Mouse (Mus musculus): ENCODE data around the gene Gm10097. TPM values are rescaled to one million over a fixed set of nuclear protein-coding genes. Genes with fewer than 3 reads are reported as not detected.

Gene Gm10097
- polyA plus RNA-seq (2015; fragmentation: Nextera tagmentation; extraction: Ambion mirVana), result 0.10 and 0.14 TPM in 2 replicates

DNA sequence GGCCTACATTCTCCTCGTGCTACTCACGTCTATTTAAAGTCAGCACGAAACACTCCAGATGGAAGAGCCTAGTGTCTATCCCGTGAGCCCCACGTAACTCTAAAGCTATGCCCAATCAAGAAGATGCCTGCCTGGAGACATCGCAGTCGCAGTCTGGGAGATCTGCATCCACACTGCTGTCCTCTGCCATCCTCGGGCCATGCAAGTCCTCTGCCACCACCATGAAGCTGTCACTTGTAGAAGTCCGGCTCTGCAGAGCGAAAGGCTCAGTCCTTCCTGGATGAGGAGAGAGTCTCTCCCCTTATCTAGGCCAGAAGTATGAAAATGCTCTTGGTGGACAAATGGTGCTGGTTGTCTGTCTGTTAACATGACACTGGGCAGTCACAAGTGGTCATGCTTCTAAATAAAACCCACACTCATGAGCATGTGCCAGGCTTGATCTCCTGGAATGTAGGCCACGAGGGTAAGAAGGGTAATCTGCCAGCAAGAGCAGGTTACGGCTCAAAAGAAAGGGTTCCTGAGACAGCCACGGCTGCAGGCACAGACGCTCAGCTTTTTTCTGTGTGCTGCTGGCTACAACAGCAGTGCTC is at the start of gene Gm10097:
TSS of gene Gm10097 (plus strand) at position 517 of the 590 bp plus-strand sequence.
- H3K9ac ChIP-seq (replicated peaks), result no peak within 1 kb of the TSS
- no peak within 1 kb of the TSS for H3K4me3 ChIP-seq (replicated peaks)
- H3K27me3 ChIP-seq (replicated peaks), result no peaks in the 10 kb centered on the region
- no peak within 1 kb of the TSS for H3K27ac ChIP-seq (replicated peaks)
- H3K4me1 ChIP-seq, result no peaks in the 10 kb centered on the region
- 85% methylated on average over 14 of the region's 14 CpGs for WGBS
- H3K4me2 ChIP-seq, result no peak within 1 kb of the TSS
- ATAC-seq (ENCODE audit: low FRiP score), result no peak
- H3K9me3 ChIP-seq (replicated peaks), result no peaks in the 10 kb centered on the region
- peaks cover 10% of the 10 kb centered on the region; the same call in 1 of the 2 replicates for H3K36me3 ChIP-seq

DNA sequence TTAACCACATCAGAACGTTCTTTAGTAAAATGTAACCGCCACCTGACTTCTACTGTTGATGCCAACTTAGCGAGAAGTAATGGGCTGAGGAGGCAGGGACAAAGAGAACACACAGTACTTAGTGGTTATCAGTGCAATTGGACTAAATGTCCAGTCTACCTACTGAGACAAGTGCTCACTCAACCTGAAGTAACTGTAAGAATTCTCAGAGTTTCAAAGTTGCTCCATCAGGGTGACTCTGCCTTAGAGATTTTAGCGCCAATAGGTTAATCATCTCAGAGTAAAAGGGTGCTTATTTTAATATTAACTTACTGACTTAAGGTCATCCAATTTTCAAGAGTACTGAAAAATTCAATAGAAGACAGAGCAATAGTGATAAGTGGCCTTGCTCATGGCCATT is 43.1 kb upstream of the Gm10097 start:
- no peak for ATAC-seq (ENCODE audit: low FRiP score)
- H3K4me1 ChIP-seq, result no peaks in the 10 kb centered on the region
- no peak overlapping the region for H3K4me2 ChIP-seq
- H3K36me3 ChIP-seq, result peaks cover 13% of the 10 kb centered on the region; the same call in 1 of the 2 replicates
- H3K4me3 ChIP-seq (replicated peaks), result no peak overlapping the region
- H3K27me3 ChIP-seq (replicated peaks), result no peaks in the 10 kb centered on the region
- H3K27ac ChIP-seq (replicated peaks), result no peak overlapping the region
- no peak overlapping the region for H3K9ac ChIP-seq (replicated peaks)
- H3K9me3 ChIP-seq (replicated peaks), result no peaks in the 10 kb centered on the region
- WGBS, result 97% methylated on average over 4 of the region's 4 CpGs

DNA sequence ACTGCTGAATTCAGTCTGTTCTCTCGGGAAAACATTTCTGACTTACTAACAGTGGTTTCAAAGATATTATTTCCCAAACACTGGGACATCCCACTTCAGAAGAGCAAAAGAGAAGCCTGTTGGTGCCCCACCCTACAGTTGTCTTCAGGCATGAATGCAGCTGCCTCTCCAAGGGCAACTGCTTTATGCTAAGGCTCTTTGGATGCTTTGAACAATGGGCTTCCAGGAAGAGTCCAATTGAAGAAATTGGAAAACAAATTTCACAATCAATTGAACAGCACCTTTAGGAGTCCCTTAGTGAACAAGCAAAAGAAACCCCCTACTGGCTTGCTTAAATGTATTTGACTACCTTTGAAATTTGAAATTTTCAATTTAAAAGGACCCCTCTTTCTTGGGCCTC is 41.8 kb upstream of the Gm10097 start:
- no peak for ATAC-seq (ENCODE audit: low FRiP score)
- Histone ChIP-seq H3K4me1 (no peaks in the 10 kb centered on the region), H3K4me2 (no peak overlapping the region), H3K9ac (replicated peaks) (no peak overlapping the region), H3K4me3 (replicated peaks) (no peak overlapping the region), H3K27me3 (replicated peaks) (no peaks in the 10 kb centered on the region), H3K36me3 (peaks cover 22% of the 10 kb centered on the region; the same call in 1 of the 2 replicates), H3K9me3 (replicated peaks) (no peaks in the 10 kb centered on the region), H3K27ac (replicated peaks) (no peak overlapping the region)
- WGBS, result 94% methylated on average over 1 of the region's 1 CpGs

DNA sequence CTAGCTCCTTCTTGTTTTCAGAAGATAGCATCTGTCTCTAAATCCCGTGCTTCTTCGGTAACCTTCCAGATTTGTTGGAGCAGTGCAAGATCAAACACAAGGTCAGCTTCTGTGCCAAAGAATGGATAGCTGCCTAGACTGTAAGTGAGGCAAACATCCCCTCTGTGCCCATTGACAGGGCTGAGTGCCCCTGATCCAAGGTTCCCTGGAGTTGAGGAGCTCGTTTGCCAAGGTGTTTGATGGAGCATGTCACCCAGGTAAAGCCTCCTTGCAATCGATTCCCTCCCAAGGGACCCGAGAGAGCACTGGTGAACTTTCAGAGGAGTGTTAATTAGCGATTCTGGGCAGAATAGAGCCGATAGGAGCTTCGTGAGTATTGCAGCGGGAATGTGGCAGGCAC is 40.7 kb upstream of the Gm10097 start:
- H3K27ac ChIP-seq (replicated peaks), result no peak overlapping the region
- no peak overlapping the region for H3K4me2 ChIP-seq
- H3K27me3 ChIP-seq (replicated peaks), result no peaks in the 10 kb centered on the region
- ATAC-seq (ENCODE audit: low FRiP score), result no peak
- H3K9ac ChIP-seq (replicated peaks), result no peak overlapping the region
- no peaks in the 10 kb centered on the region for H3K4me1 ChIP-seq
- H3K4me3 ChIP-seq (replicated peaks), result no peak overlapping the region
- WGBS, result 88% methylated on average over 9 of the region's 9 CpGs
- H3K36me3 ChIP-seq, result peaks cover 31% of the 10 kb centered on the region
- H3K9me3 ChIP-seq (replicated peaks), result no peaks in the 10 kb centered on the region

DNA sequence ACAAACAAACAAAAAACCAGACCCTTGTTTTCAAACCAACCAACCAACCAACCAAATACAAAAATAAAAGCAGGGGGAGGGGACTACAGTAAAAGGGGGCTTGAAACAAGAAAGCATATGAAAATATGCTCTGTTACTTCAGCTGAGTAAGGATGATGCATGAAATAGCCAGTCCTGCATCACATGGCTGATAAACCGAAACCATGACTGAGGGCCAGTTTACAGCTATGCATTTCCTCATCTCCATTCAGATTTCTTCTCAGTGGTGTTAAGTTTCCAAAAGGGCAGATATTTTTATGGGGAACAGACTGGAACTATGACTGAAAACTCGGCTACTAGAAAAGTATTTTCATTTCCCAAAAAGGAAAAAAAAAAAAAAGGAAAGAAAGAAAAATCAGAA is 39.8 kb upstream of the Gm10097 start:
- Histone ChIP-seq H3K4me1 (no peaks in the 10 kb centered on the region), H3K9ac (replicated peaks) (no peak overlapping the region), H3K27me3 (replicated peaks) (no peaks in the 10 kb centered on the region), H3K27ac (replicated peaks) (no peak overlapping the region), H3K9me3 (replicated peaks) (no peaks in the 10 kb centered on the region), H3K4me3 (replicated peaks) (no peak overlapping the region), H3K36me3 (peaks cover 31% of the 10 kb centered on the region), H3K4me2 (no peak overlapping the region)
- WGBS, result 87% methylated on average over 2 of the region's 2 CpGs
- no peak for ATAC-seq (ENCODE audit: low FRiP score)

DNA sequence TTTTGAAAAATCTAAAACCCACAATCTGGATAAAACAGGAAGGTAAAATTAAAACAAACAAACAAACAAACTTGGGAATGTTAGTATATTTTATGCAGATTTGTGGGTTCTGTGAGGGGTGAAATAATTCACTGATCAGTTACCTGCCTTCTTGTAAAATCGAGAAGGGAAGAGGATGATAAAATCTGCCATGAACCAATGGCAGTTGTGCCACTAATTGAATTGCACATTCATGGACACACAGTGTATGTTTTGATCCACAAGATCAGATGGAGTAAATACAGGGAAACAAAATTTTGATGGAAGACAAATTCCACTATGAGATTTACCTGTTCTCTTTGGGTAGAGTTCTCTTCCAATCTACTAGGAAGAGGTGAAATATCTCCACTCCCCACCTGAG is 39.1 kb upstream of the Gm10097 start:
- H3K9ac ChIP-seq (replicated peaks), result no peak overlapping the region
- no peak overlapping the region for H3K27ac ChIP-seq (replicated peaks)
- no peak for ATAC-seq (ENCODE audit: low FRiP score)
- no peak overlapping the region for H3K4me2 ChIP-seq
- H3K4me3 ChIP-seq (replicated peaks), result no peak overlapping the region
- no peaks in the 10 kb centered on the region for H3K9me3 ChIP-seq (replicated peaks)
- 90% methylated on average over 1 of the region's 1 CpGs for WGBS
- peaks cover 31% of the 10 kb centered on the region for H3K36me3 ChIP-seq
- no peaks in the 10 kb centered on the region for H3K4me1 ChIP-seq
- no peaks in the 10 kb centered on the region for H3K27me3 ChIP-seq (replicated peaks)

DNA sequence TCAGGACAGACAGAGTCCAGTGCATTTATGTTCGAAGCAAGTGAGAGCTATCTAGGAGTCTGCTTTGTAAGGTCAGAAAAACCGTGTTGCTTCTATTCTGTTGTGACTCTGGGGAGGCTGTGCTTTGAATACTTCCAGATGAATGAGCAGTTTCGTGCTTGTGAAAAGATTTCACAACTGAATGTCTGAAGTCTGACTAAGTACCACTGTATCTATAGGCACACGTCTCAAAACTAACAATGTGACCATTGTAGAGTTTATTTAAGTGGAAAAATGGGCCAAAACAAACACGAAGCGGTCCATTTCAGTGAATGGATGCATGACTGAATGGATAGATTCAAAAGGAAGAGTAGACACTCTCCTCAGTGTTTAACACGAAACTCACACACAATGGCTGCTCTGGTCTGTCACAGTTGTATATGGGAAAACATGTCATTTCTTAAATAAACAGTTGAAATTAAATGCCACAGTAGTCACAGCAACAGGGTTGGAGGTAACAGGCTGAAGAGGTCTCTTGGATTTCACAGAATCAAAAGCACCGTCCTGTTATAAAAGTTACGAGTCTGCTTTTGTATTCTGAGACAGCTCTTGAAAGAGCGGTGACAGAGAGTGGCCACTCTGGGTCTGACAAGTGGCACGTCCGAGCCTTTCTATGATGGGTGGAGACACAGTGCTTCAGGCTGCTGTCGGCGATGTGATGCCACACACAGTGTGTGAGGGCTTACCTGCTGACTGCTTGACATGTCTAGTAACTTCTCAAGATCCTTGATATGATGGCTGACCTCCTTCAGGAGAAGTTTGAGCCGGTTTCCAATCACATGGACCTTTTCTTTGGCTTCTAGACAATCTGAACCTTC is 36.6 kb upstream of the Gm10097 start:
- ATAC-seq (ENCODE audit: low FRiP score), result no peak
- Histone ChIP-seq H3K4me2 (no peak overlapping the region), H3K4me3 (replicated peaks) (no peak overlapping the region), H3K27ac (replicated peaks) (no peak overlapping the region), H3K4me1 (no peaks in the 10 kb centered on the region), H3K27me3 (replicated peaks) (no peaks in the 10 kb centered on the region), H3K9me3 (replicated peaks) (no peaks in the 10 kb centered on the region), H3K9ac (replicated peaks) (no peak overlapping the region), H3K36me3 (peaks cover 46% of the 10 kb centered on the region)
- 23% methylated on average over 15 of the region's 15 CpGs for WGBS

DNA sequence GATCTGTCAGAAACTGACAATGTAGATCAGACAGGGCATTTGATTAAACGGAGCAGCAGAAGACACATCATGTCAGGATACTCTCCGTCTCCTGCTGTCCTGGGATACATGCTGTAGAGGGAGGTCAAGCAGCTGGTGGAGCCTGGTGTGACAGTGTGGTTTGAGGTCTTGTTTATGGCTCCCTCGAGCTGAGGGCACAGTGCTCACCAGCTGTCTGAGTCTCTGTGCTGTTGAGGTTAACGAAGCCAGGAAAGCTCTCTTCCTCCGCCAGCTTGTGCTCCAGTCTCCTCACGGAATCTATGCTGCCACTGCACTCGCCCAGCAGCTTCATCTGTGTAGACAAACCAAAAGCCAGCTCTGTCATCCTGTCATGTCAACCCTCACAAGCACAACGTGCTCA is 27.7 kb upstream of the Gm10097 start:
- ATAC-seq (ENCODE audit: low FRiP score), result no peak
- no peaks in the 10 kb centered on the region for H3K4me1 ChIP-seq
- 58% methylated on average over 8 of the region's 8 CpGs for WGBS
- H3K36me3 ChIP-seq, result peaks cover 51% of the 10 kb centered on the region
- no peak overlapping the region for H3K4me3 ChIP-seq (replicated peaks)
- no peaks in the 10 kb centered on the region for H3K9me3 ChIP-seq (replicated peaks)
- H3K27me3 ChIP-seq (replicated peaks), result no peaks in the 10 kb centered on the region
- H3K9ac ChIP-seq (replicated peaks), result no peak overlapping the region
- H3K27ac ChIP-seq (replicated peaks), result no peak overlapping the region
- no peak overlapping the region for H3K4me2 ChIP-seq

DNA sequence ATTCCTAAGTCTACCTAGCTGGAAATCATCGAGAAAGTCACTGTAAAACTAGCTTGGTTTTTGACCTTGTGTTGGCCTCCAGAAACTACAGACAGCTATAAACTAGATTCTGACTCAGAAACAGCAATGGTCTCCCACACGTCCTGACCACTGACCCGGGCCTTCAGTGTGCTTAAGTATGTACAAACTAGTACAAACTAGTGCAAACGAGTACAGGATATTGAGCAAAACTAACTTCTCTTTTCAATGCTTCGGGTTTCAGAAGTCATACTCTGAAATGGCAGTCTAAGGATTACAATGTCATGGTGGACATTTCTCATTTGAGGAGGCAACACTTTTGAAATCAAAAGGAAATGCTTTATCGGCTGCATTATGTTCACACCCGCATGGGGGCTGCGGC is 24.5 kb upstream of the Gm10097 start:
- ATAC-seq (ENCODE audit: low FRiP score), result no peak
- no peak overlapping the region for H3K4me3 ChIP-seq (replicated peaks)
- peaks cover 53% of the 10 kb centered on the region for H3K36me3 ChIP-seq
- no peaks in the 10 kb centered on the region for H3K9me3 ChIP-seq (replicated peaks)
- H3K4me2 ChIP-seq, result no peak overlapping the region
- H3K27ac ChIP-seq (replicated peaks), result no peak overlapping the region
- no peak overlapping the region for H3K9ac ChIP-seq (replicated peaks)
- no peaks in the 10 kb centered on the region for H3K27me3 ChIP-seq (replicated peaks)
- no peaks in the 10 kb centered on the region for H3K4me1 ChIP-seq
- 91% methylated on average over 8 of the region's 8 CpGs for WGBS

DNA sequence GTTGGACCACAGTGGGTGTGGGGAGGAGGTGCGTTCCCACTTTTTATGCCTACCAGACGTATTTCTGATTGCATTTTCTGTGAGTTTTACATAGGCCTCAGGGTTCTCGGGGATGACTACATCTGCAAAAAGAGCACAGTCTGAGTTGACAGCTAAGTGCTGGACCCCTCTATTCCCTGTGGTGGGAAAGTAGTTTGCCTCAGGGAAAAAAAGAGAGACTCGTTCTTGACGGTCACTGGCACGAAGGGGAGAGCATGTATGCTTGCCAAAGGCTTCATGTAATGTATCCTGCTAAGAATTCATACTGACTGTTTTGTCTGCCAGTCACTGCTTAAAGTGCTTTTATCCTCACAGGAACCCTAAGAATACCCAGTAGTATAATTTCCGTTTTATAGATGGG is 23.8 kb upstream of the Gm10097 start:
- Histone ChIP-seq H3K27me3 (replicated peaks) (no peaks in the 10 kb centered on the region), H3K27ac (replicated peaks) (no peak overlapping the region), H3K9ac (replicated peaks) (no peak overlapping the region), H3K4me1 (no peaks in the 10 kb centered on the region), H3K4me3 (replicated peaks) (no peak overlapping the region), H3K36me3 (peaks cover 52% of the 10 kb centered on the region), H3K4me2 (no peak overlapping the region), H3K9me3 (replicated peaks) (no peaks in the 10 kb centered on the region)
- ATAC-seq (ENCODE audit: low FRiP score), result no peak
- WGBS, result 78% methylated on average over 7 of the region's 7 CpGs

DNA sequence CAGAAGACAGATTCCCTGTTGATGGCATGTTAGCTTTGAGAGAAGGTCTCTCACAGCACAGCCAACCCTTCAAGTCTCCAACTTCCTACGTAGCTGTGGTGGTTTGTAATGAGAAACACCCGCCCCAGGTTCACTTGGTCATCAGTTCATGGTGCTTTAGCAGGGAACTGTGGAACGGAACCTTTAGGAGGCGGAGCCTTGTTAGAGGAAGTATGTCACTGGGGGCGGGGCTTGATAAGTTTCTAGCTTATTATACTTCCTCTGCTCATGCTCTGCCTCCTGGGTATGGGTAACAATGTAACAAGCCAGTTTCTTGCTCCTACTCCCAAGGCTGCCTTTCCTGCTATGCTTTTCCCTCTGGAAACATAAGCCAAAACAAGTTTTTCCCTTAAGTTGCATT is 23.3 kb upstream of the Gm10097 start:
- Histone ChIP-seq H3K9me3 (replicated peaks) (no peaks in the 10 kb centered on the region), H3K9ac (replicated peaks) (no peak overlapping the region), H3K4me1 (no peaks in the 10 kb centered on the region), H3K4me2 (no peak overlapping the region), H3K27me3 (replicated peaks) (no peaks in the 10 kb centered on the region), H3K36me3 (peaks cover 47% of the 10 kb centered on the region), H3K27ac (replicated peaks) (no peak overlapping the region), H3K4me3 (replicated peaks) (no peak overlapping the region)
- 91% methylated on average over 5 of the region's 5 CpGs for WGBS
- no peak for ATAC-seq (ENCODE audit: low FRiP score)

DNA sequence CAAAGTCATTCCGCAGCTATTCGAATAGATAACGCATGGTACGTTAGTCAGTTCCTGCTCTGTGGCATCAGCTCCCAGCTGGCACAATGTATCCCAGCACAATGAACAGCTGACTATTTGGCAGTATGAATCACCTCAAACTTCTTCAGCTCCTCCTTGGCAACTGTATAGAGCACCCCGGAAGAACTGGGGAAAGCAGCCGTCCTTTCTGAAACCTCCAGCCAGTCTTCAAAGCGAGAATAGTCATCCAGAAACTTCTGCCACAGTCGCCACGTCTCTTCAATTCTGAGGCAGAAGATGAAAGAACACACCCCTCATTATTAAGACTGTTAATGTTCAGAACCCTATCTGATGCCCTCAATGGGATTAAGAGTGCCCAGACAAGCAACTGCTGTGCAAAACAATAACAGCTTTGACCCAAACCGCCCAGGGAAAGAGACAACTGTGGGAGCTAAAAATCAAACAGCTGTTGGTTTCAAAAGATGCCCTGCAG is 12.7 kb upstream of the Gm10097 start:
- Histone ChIP-seq H3K9ac (replicated peaks) (no peak overlapping the region), H3K4me1 (no peaks in the 10 kb centered on the region), H3K27me3 (replicated peaks) (no peaks in the 10 kb centered on the region), H3K36me3 (peaks cover 37% of the 10 kb centered on the region; the same call in 1 of the 2 replicates), H3K4me2 (no peak overlapping the region), H3K4me3 (replicated peaks) (no peak overlapping the region), H3K27ac (replicated peaks) (no peak overlapping the region), H3K9me3 (replicated peaks) (no peaks in the 10 kb centered on the region)
- 57% methylated on average over 10 of the region's 10 CpGs for WGBS
- ATAC-seq (ENCODE audit: low FRiP score), result no peak
